Mouse (Mus musculus): ENCODE measurements at regions not wholly inside any gene's neighbourhood (a gene's known extent, or its start where the extent isn't known, plus 50 kb on each side); places are given as distances from the start of the nearest gene placed in this dataset.

- no peak for DNase-seq (ENCODE audit: low spot score)
Measured at GRCm38 (mm10) chr13:84345791-84346511, 123.9 kb downstream of the Tmem161b start.

- no peak for DNase-seq (ENCODE audit: low spot score)
Measured at GRCm38 (mm10) chr13:84346569-84346968, 124.5 kb downstream of the Tmem161b start.

GRCm38 (mm10) chr13:84347181-84347913 is 125.3 kb downstream of the Tmem161b start:
- DNase-seq (ENCODE audit: low spot score): no peak

- peak; percentile 76 for DNase-seq (ENCODE audit: low spot score)
Measured at GRCm38 (mm10) chr13:84347914-84348700, 126.0 kb downstream of the Tmem161b start.

- no peak for DNase-seq (ENCODE audit: low spot score)
Measured at GRCm38 (mm10) chr13:84348701-84348975, 126.5 kb downstream of the Tmem161b start.

- no peak for DNase-seq (ENCODE audit: low spot score)
Measured at GRCm38 (mm10) chr13:84349001-84349720, 127.1 kb downstream of the Tmem161b start.

- DNase-seq (ENCODE audit: low spot score): no peak
Measured at GRCm38 (mm10) chr13:84349721-84350040, 127.6 kb downstream of the Tmem161b start.

- no peak for DNase-seq (ENCODE audit: low spot score)
Measured at GRCm38 (mm10) chr13:84350791-84351190, 128.7 kb downstream of the Tmem161b start.

GRCm38 (mm10) chr13:84356455-84356854 is 134.4 kb downstream of the Tmem161b start:
- DNase-seq (ENCODE audit: low spot score): no peak

- no peak for DNase-seq (ENCODE audit: low spot score)
Measured at GRCm38 (mm10) chr13:84360536-84360935, 138.4 kb downstream of the Tmem161b start.

GRCm38 (mm10) chr13:84364069-84364468 is 142.0 kb downstream of the Tmem161b start:
- DNase-seq (ENCODE audit: low spot score): no peak

GRCm38 (mm10) chr13:84365503-84365902 is 143.4 kb downstream of the Tmem161b start:
- no peak for DNase-seq (ENCODE audit: low spot score)

- no peak for DNase-seq (ENCODE audit: low spot score)
Measured at GRCm38 (mm10) chr13:84366017-84366416, 143.9 kb downstream of the Tmem161b start.

- DNase-seq (ENCODE audit: low spot score): no peak
Measured at GRCm38 (mm10) chr13:84366839-84367238, 144.7 kb downstream of the Tmem161b start.

GRCm38 (mm10) chr13:84368225-84368624 is 146.1 kb downstream of the Tmem161b start:
- DNase-seq (ENCODE audit: low spot score): no peak

GRCm38 (mm10) chr13:84374711-84375257 is 152.7 kb downstream of the Tmem161b start:
- no peak for DNase-seq (ENCODE audit: low spot score)

- no peak for DNase-seq (ENCODE audit: low spot score)
Measured at GRCm38 (mm10) chr13:84375941-84376340, 153.8 kb downstream of the Tmem161b start.

- no peak for DNase-seq (ENCODE audit: low spot score)
Measured at GRCm38 (mm10) chr13:84378553-84379332, 156.6 kb downstream of the Tmem161b start.

GRCm38 (mm10) chr13:84391554-84391953 is 169.5 kb downstream of the Tmem161b start:
- DNase-seq (ENCODE audit: low spot score): peak; percentile 10

GRCm38 (mm10) chr13:84398476-84399344 is 176.6 kb downstream of the Tmem161b start:
- peak; percentile 41 for DNase-seq (ENCODE audit: low spot score)
